Mouse (Mus musculus) MEL (cell line): ENCODE results near the gene Fam178b.

Experiments
- CTCF ChIP-seq, 3 experiments: IDR thresholded peaks in 2 of 3; conservative IDR thresholded peaks in 1 of 3; 2 replicates each; pipeline ENCODE4 v1.5.1; 2011 to 2012; ENCODE audit warnings: low read length in 3 of 3, low read depth in 2 of 3, mild to moderate bottlenecking in 2 of 3, improper control_type of control experiment in 1 of 3, inconsistent platforms in 1 of 3, mixed read lengths in 1 of 3, moderate library complexity in 1 of 3; ENCODE audit not compliant: control insufficient read depth in 1 of 3, insufficient read depth in 1 of 3, poor library complexity in 1 of 3, severe bottlenecking in 1 of 3
- E2F4 ChIP-seq: IDR thresholded peaks from 2 replicates; pipeline ENCODE4 v1.6.1; 2011; ENCODE audit warnings: low read depth, low read length, improper control_type of control experiment, borderline replicate concordance
- GABPA ChIP-seq: IDR thresholded peaks from 2 replicates; pipeline ENCODE4 v1.6.1; 2012; ENCODE audit warnings: low read depth, mild to moderate bottlenecking, inconsistent platforms, low read length, improper control_type of control experiment, moderate library complexity
- ZKSCAN1 ChIP-seq: IDR thresholded peaks from 2 replicates; pipeline ENCODE4 v1.6.1; 2012; ENCODE audit warnings: low read depth, mild to moderate bottlenecking, inconsistent platforms, low read length, improper control_type of control experiment, moderate library complexity

DNA sequence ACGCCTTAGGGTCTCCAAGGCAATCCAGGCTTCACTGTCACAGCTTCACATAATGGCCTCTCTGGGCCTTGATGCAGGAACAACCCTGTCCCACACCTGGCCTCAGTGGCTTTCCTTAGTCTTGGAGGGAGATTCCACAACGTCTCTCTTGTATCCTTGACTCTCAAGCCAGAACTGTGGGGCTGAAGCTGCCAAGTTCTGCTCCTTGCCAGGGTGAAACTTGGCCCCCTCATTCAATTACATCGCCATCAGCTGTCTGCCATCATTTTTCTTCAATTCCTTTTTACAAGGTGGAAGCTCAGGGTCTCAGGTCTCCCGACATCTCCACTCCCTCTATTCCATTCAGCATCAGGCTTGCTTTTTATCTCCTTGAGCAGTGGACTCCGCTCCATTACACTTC is 27.9 kb downstream of the Fam178b start:
- TF ChIP-seq E2F4 (no peak), GABPA (no peak), ZKSCAN1 (no peak), CTCF (IDR thresholded peaks at IDR 0.05 in 2 of 3, conservative IDR thresholded peaks at IDR 0.05 in 1 of 3; ENCODE audit: control insufficient read depth in 1 of 3, insufficient read depth in 1 of 3, low read depth in 2 of 3, low read length in 3 of 3, poor library complexity in 1 of 3, severe bottlenecking in 1 of 3) (no peak)
